Mouse (Mus musculus): ENCODE results near the gene Gm44579. TPM values are rescaled to one million over a fixed set of nuclear protein-coding genes. Genes with fewer than 3 reads are reported as not detected.

Gm44579 gene
- total and polyA plus RNA-seq, 3 experiments, result not detected

DNA sequence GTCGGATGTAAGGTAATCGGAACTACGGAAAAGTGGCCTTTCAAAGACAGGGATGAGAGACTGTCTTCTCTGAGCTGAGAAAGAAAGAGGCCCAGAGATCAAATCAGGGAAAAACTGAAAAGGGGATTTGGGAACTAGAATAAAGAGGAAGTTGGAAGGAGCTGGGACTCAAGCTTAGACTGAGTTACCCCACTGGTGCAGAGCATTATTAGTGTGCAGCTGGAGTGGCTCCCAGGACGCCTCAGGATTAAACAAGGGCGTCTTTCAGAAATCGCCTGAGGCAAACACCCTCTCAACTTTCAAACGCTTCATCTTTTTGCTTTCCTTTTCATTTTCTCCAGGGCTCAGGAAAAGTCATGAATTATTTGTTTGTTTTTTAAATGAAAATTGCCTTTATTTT lies 67.9 kb downstream of the Gm44579 start:
- no peaks in the 10 kb centered on the region for H3K79me2 ChIP-seq (replicated peaks; ENCODE audit: control insufficient read depth, insufficient read depth, low read length)
- no peak overlapping the region for H3K27ac ChIP-seq
- H3K4me3 ChIP-seq, result no peak overlapping the region
- H3K4me1 ChIP-seq (ENCODE audit: control insufficient read depth, insufficient read depth, low read length), result peaks cover 2% of the 10 kb centered on the region
- WGBS, result 82% methylated on average over 7 of the region's 7 CpGs
- intact Hi-C loops (cut with DNase I), result loop anchor here (5.0 kb wide), 1 partner anchor 46 kb away; no protein-coding TSS in a partner anchor
- no peak overlapping the region for H3K9ac ChIP-seq (ENCODE audit: low read depth, low read length)
- no peaks in the 10 kb centered on the region for H3K27me3 ChIP-seq (ENCODE audit: control insufficient read depth, insufficient read depth, low read length)
- no peak for DNase-seq
- H3K36me3 ChIP-seq (ENCODE audit: control insufficient read depth, insufficient read depth, low read length), result no peaks in the 10 kb centered on the region
- TF ChIP-seq POLR2A (IDR thresholded peaks at IDR 0.05; ENCODE audit: insufficient read depth, low read depth, low read length) (no peak), CTCF (IDR thresholded peaks at IDR 0.05) (no peak), EP300 (IDR thresholded peaks at IDR 0.05; ENCODE audit: insufficient read depth, low read depth, low read length) (no peak)

GRCm38 (mm10) chr15:98149166-98149602 lies 71.6 kb downstream of the Gm44579 start:
- H3K4me3 ChIP-seq, result no peak overlapping the region
- H3K9ac ChIP-seq (ENCODE audit: low read depth, low read length), result no peak overlapping the region
- WGBS, result 30% methylated on average over 10 of the region's 10 CpGs
- TF ChIP-seq POLR2A (IDR thresholded peaks at IDR 0.05; ENCODE audit: insufficient read depth, low read depth, low read length) (peak; percentile 27; the same call in 1 of the 2 replicates), EP300 (IDR thresholded peaks at IDR 0.05; ENCODE audit: insufficient read depth, low read depth, low read length) (peak; percentile 77; the same call in 1 of the 2 replicates), CTCF (IDR thresholded peaks at IDR 0.05) (no peak)
- DNase-seq, result peak; percentile 43 to 68
- H3K27me3 ChIP-seq (ENCODE audit: control insufficient read depth, insufficient read depth, low read length), result no peaks in the 10 kb centered on the region
- no peaks in the 10 kb centered on the region; the same call in 1 of the 2 replicates for H3K79me2 ChIP-seq (replicated peaks; ENCODE audit: control insufficient read depth, insufficient read depth, low read length)
- H3K27ac ChIP-seq, result peak overlapping the region; percentile 82
- peaks cover 3% of the 10 kb centered on the region for H3K4me1 ChIP-seq (ENCODE audit: control insufficient read depth, insufficient read depth, low read length)
- intact Hi-C loops (cut with DNase I), result no loop called here
- peaks cover 3% of the 10 kb centered on the region; the same call in 1 of the 2 replicates for H3K36me3 ChIP-seq (ENCODE audit: control insufficient read depth, insufficient read depth, low read length)

- no peak for DNase-seq
- no peak for TF ChIP-seq CTCF (IDR thresholded peaks at IDR 0.05)
- H3K4me3 ChIP-seq, result no peak overlapping the region
- H3K27ac ChIP-seq, result peak overlapping the region; percentile 82
- 40% methylated on average over 3 of the region's 3 CpGs for WGBS
- H3K79me2 ChIP-seq (replicated peaks; ENCODE audit: control insufficient read depth, insufficient read depth, low read length), result no peaks in the 10 kb centered on the region; the same call in 1 of the 2 replicates
- H3K4me1 ChIP-seq (ENCODE audit: control insufficient read depth, insufficient read depth, low read length), result peaks cover 3% of the 10 kb centered on the region
- no peak overlapping the region; the same call in 1 of the 2 replicates for H3K9ac ChIP-seq (ENCODE audit: low read depth, low read length)
- intact Hi-C loops (cut with DNase I), result no loop called here
- H3K36me3 ChIP-seq (ENCODE audit: control insufficient read depth, insufficient read depth, low read length), result peaks cover 3% of the 10 kb centered on the region; the same call in 1 of the 2 replicates
- H3K27me3 ChIP-seq (ENCODE audit: control insufficient read depth, insufficient read depth, low read length), result no peaks in the 10 kb centered on the region
Measured at GRCm38 (mm10) chr15:98148356-98148755, 72.4 kb downstream of the Gm44579 start.

GRCm38 (mm10) chr15:98145559-98146181 lies 75.1 kb downstream of the Gm44579 start:
- H3K36me3 ChIP-seq (ENCODE audit: control insufficient read depth, insufficient read depth, low read length), result peaks cover 8% of the 10 kb centered on the region
- 1% methylated on average over 38 of the region's 38 CpGs for WGBS
- H3K4me1 ChIP-seq (ENCODE audit: control insufficient read depth, insufficient read depth, low read length), result peaks cover 3% of the 10 kb centered on the region
- peak overlapping the region; percentile 72 for H3K27ac ChIP-seq
- H3K79me2 ChIP-seq (replicated peaks; ENCODE audit: control insufficient read depth, insufficient read depth, low read length), result peaks cover 2% of the 10 kb centered on the region; the same call in 1 of the 2 replicates
- DNase-seq, result peak; percentile 92 to 95
- H3K27me3 ChIP-seq (ENCODE audit: control insufficient read depth, insufficient read depth, low read length), result no peaks in the 10 kb centered on the region
- intact Hi-C loops (cut with DNase I), result loop anchor here (2.0 kb wide), 1 partner anchor 53 kb away; the partner anchor contains the start of genes Pfkm and Senp1
- H3K9ac ChIP-seq (ENCODE audit: low read depth, low read length), result peak overlapping the region; percentile 97
- TF ChIP-seq POLR2A (IDR thresholded peaks at IDR 0.05; ENCODE audit: insufficient read depth, low read depth, low read length) (peak; percentile 82), EP300 (IDR thresholded peaks at IDR 0.05; ENCODE audit: insufficient read depth, low read depth, low read length) (0 out of 2 replicates have a peak, but pooled peaks have one; percentile 27), CTCF (IDR thresholded peaks at IDR 0.05) (no peak)
- peak overlapping the region; percentile 60 for H3K4me3 ChIP-seq

DNA sequence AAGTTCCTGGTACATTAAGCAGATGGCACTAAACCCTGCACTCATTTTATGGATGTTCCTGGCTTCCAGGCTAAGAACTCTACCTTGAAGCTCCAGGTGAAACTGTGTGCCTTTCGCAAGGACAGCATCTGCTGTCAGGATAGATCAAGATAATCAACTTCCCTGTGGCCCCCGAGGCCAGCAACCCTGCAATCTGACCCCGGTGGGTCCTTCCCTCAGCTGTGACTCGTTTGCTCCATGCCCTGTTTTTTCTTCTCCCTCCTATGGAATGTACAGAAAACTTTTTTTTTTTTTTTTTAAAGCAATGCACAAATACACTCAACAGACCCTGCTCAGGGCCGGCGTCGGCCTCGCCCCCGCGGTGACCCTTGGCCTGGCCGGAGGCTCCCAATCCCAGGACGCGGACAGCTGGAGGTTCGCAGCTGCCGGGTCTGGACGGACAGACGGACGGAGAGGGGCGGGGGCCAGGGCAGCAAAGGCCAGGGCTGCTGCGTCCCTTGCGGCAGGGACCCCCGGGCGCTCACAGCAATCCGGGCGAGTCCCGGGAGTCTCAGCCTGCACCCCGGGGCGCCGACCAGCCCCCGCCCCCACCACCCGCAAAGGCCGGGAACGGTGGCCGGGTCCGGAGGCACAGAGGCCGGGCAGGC lies 75.8 kb downstream of the Gm44579 start:
- Histone ChIP-seq H3K36me3 (ENCODE audit: control insufficient read depth, insufficient read depth, low read length) (peaks cover 10% of the 10 kb centered on the region), H3K9ac (ENCODE audit: low read depth, low read length) (peak overlapping the region; percentile 97), H3K27ac (peak overlapping the region; percentile 72), H3K4me1 (ENCODE audit: control insufficient read depth, insufficient read depth, low read length) (peaks cover 3% of the 10 kb centered on the region), H3K27me3 (ENCODE audit: control insufficient read depth, insufficient read depth, low read length) (no peaks in the 10 kb centered on the region), H3K4me3 (peak overlapping the region; percentile 60), H3K79me2 (replicated peaks; ENCODE audit: control insufficient read depth, insufficient read depth, low read length) (peaks cover 2% of the 10 kb centered on the region; the same call in 1 of the 2 replicates)
- TF ChIP-seq POLR2A (IDR thresholded peaks at IDR 0.05; ENCODE audit: insufficient read depth, low read depth, low read length), result no peak
- no peak for TF ChIP-seq EP300 (IDR thresholded peaks at IDR 0.05; ENCODE audit: insufficient read depth, low read depth, low read length)
- TF ChIP-seq CTCF (IDR thresholded peaks at IDR 0.05), result no peak
- no peak for DNase-seq
- WGBS, result 1% methylated on average over 36 of the region's 36 CpGs
- intact Hi-C loops (cut with DNase I), result loop anchor here (2.0 kb wide), 1 partner anchor 52 kb away; the partner anchor contains the start of genes Pfkm and Senp1

Data from heart, adult 2 months (tissue).